In the genomic region with DNA sequence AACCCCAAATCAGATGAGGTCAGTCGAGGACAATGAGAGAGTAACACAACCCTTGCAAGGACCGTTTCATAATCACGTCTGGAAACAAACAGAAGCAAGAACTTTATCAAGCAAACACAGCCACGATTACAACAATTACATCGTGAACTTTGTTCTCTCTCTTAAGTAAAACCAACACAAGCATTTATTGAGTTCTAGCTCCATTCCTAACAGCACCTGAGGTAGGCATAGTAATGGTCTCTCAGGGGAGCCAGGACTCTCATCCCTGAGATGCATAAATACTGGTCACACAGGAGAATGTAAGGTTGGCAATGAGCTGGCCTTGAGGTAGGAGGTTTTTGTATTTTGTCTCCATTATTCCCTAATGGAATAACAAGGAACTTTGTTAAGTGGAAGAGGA, we compare ENCODE assay signal across 28 mouse cellular contexts. TPM values are rescaled to one million over a fixed set of nuclear protein-coding genes. Genes with fewer than 3 reads are reported as not detected.
DNase-seq lines count a peak whose midpoint lies in the region; ATAC-seq lines count a peak whose summit lies in the region.
"Had no signal": no experiment of that assay in that cellular context is flagged by ENCODE, and none has a peak within 500 bp of the region (broad histone marks: within the 10 kb centered on the region; RNA-seq: fewer than 3 reads in every experiment).

No protein-coding gene starts in this region.

- H3K9me3 ChIP-seq in intestine, embryonic 15.5 days: no peaks in the 10 kb centered on the region
- no peaks in the 10 kb centered on the region for H3K9me3 ChIP-seq in intestine, embryonic 16.5 days (ENCODE audit: control insufficient read depth, low read length)
- no peaks in the 10 kb centered on the region for H3K9me3 ChIP-seq in hindbrain, embryonic 14.5 days (ENCODE audit: control insufficient read depth, low read length)
- H3K9me3 ChIP-seq: embryonic facial prominence, embryonic 13.5 days; embryonic facial prominence, embryonic 15.5 days; forebrain, embryonic 10.5 days; forebrain, embryonic 12.5 days had no signal

- H3K36me3 ChIP-seq in intestine, embryonic 15.5 days: no peaks in the 10 kb centered on the region
- H3K36me3 ChIP-seq in intestine, embryonic 16.5 days (ENCODE audit: control insufficient read depth, insufficient read depth, low read length): no peaks in the 10 kb centered on the region
- no peaks in the 10 kb centered on the region for H3K36me3 ChIP-seq in hindbrain, embryonic 14.5 days (replicated peaks; ENCODE audit: control insufficient read depth, insufficient read depth)
- H3K36me3 ChIP-seq: embryonic facial prominence, embryonic 13.5 days; embryonic facial prominence, embryonic 15.5 days; forebrain, embryonic 10.5 days; forebrain, embryonic 12.5 days; G1E had no signal

- no peak overlapping the region for H3K4me2 ChIP-seq in intestine, embryonic 15.5 days (replicated peaks)
- H3K4me2 ChIP-seq in intestine, embryonic 16.5 days (ENCODE audit: low read depth, low read length): no peak overlapping the region
- H3K4me2 ChIP-seq in hindbrain, embryonic 14.5 days (replicated peaks): no peak overlapping the region
- H3K4me2 ChIP-seq: embryonic facial prominence, embryonic 13.5 days; embryonic facial prominence, embryonic 15.5 days; forebrain, embryonic 12.5 days had no signal

- H3K27ac ChIP-seq in intestine, embryonic 15.5 days: no peak overlapping the region
- H3K27ac ChIP-seq in intestine, embryonic 16.5 days (ENCODE audit: low read length): no peak overlapping the region
- no peak overlapping the region for H3K27ac ChIP-seq in hindbrain, embryonic 14.5 days
- H3K27ac ChIP-seq: embryonic facial prominence, embryonic 13.5 days; embryonic facial prominence, embryonic 15.5 days; forebrain, embryonic 10.5 days; forebrain, embryonic 12.5 days had no signal

- WGBS in intestine, embryonic 15.5 days: 56% methylated on average over 5 of the region's 5 CpGs
- 57% methylated on average over 5 of the region's 5 CpGs for WGBS in intestine, embryonic 16.5 days
- 27% methylated on average over 5 of the region's 5 CpGs for WGBS in large intestine, adult 2 months
- 91% methylated on average over 5 of the region's 5 CpGs for WGBS in hindbrain, embryonic 14.5 days

- no peaks in the 10 kb centered on the region for H3K4me1 ChIP-seq in intestine, embryonic 15.5 days (replicated peaks)
- no peaks in the 10 kb centered on the region for H3K4me1 ChIP-seq in intestine, embryonic 16.5 days (ENCODE audit: control insufficient read depth, insufficient read depth, low read length)
- no peaks in the 10 kb centered on the region for H3K4me1 ChIP-seq in hindbrain, embryonic 14.5 days (replicated peaks; ENCODE audit: control insufficient read depth, insufficient read depth, low read length)
- H3K4me1 ChIP-seq: embryonic facial prominence, embryonic 13.5 days; embryonic facial prominence, embryonic 15.5 days; forebrain, embryonic 10.5 days had no signal

- no peaks in the 10 kb centered on the region for H3K27me3 ChIP-seq in intestine, embryonic 15.5 days (replicated peaks)
- no peaks in the 10 kb centered on the region for H3K27me3 ChIP-seq in intestine, embryonic 16.5 days (replicated peaks; ENCODE audit: control insufficient read depth, insufficient read depth, low read length)
- H3K27me3 ChIP-seq in hindbrain, embryonic 14.5 days (ENCODE audit: control insufficient read depth, insufficient read depth, low read length): no peaks in the 10 kb centered on the region
- H3K27me3 ChIP-seq: CH12.LX; embryonic facial prominence, embryonic 13.5 days; embryonic facial prominence, embryonic 15.5 days; forebrain, embryonic 12.5 days; Patski had no signal

- no peak overlapping the region for H3K4me3 ChIP-seq in intestine, embryonic 15.5 days (replicated peaks)
- H3K4me3 ChIP-seq in intestine, embryonic 16.5 days (ENCODE audit: low read length): no peak overlapping the region
- no peak overlapping the region for H3K4me3 ChIP-seq in hindbrain, embryonic 14.5 days (replicated peaks; ENCODE audit: low read length)
- H3K4me3 ChIP-seq: embryonic facial prominence, embryonic 13.5 days; embryonic facial prominence, embryonic 15.5 days; erythroblast, embryonic 14.5 days; forebrain, embryonic 10.5 days; forebrain, embryonic 12.5 days had no signal

- ATAC-seq in intestine, embryonic 15.5 days: peak; percentile 53; the same call in 1 of the 2 replicates
- peak; percentile 63 for ATAC-seq in intestine, embryonic 16.5 days
- ATAC-seq in CD4-positive, CD25-positive, alpha-beta regulatory T cell, adult 4 months: no peak
- no peak for ATAC-seq in hindbrain, embryonic 14.5 days (ENCODE audit: low FRiP score)
- ATAC-seq: activated CD4-positive, CD25-positive, alpha-beta regulatory T cell, adult 4 months; forebrain, embryonic 14.5 days; forebrain, embryonic 16.5 days; Patski had no signal

- peak; percentile 0 for DNase-seq in large intestine, adult 2 months (ENCODE audit: low read depth, low spot score)
- no peak for DNase-seq in hindbrain, embryonic 14.5 days (ENCODE audit: low spot score)
- DNase-seq in lung, postnatal 4 days: no peak
- DNase-seq: adrenal gland, adult 8-10 months; adrenal gland, postnatal 14 days; adrenal gland, postnatal 36 days; cerebellum, adult 11-12 months; cerebellum, adult 2 months; cerebellum, adult 9-11 months; cerebellum, postnatal 14 days; cerebellum, postnatal 36 days; embryo, embryonic 11 days had no signal

- H3K9ac ChIP-seq in intestine, embryonic 15.5 days: no peak overlapping the region
- no peak overlapping the region for H3K9ac ChIP-seq in intestine, embryonic 16.5 days (ENCODE audit: low read depth, low read length)
- H3K9ac ChIP-seq in hindbrain, embryonic 14.5 days: no peak overlapping the region
- H3K9ac ChIP-seq: embryonic facial prominence, embryonic 13.5 days; embryonic facial prominence, embryonic 15.5 days; forebrain, embryonic 12.5 days had no signal

RNA-seq across cellular contexts. Expression of gene Krtap7-1, which starts 6.3 kb away (rescaled TPM):
- polyA plus RNA-seq in intestine, embryonic 15.5 days (2015; fragmentation: Nextera tagmentation; extraction: Ambion mirVana): not detected in 2 replicates
- not detected in 2 replicates for polyA plus RNA-seq in intestine, embryonic 16.5 days (2015; fragmentation: Nextera tagmentation; extraction: Ambion mirVana)
- not detected in 2 replicates for polyA plus RNA-seq in large intestine, adult 2 months (2012; rRNA removed)
- not detected for polyA plus RNA-seq in CD4-positive, CD25-positive, alpha-beta regulatory T cell, adult 4 months (2017; shearing (Covaris generic))
- polyA plus RNA-seq in hindbrain, embryonic 14.5 days (2014; fragmentation: Nextera tagmentation; extraction: Ambion mirVana): not detected in 2 replicates
- polyA plus RNA-seq: activated CD4-positive, CD25-positive, alpha-beta regulatory T cell, adult 4 months; C2C12; cerebellum, adult 2 months; embryonic facial prominence, embryonic 11.5 days; embryonic facial prominence, embryonic 13.5 days; erythroblast, embryonic 14.5 days; forebrain, embryonic 10.5 days; forebrain, embryonic 12.5 days; forebrain, embryonic 14.5 days; forebrain, embryonic 16.5 days; G1E; Patski had no signal

RNA-seq across cellular contexts. Expression of gene Krtap8-1, which starts 14.1 kb away (rescaled TPM):
- not detected in 2 replicates for polyA plus RNA-seq in intestine, embryonic 15.5 days (2015; fragmentation: Nextera tagmentation; extraction: Ambion mirVana)
- polyA plus RNA-seq in intestine, embryonic 16.5 days (2015; fragmentation: Nextera tagmentation; extraction: Ambion mirVana): not detected in 2 replicates
- not detected in 2 replicates for polyA plus RNA-seq in large intestine, adult 2 months (2012; rRNA removed)
- not detected for polyA plus RNA-seq in CD4-positive, CD25-positive, alpha-beta regulatory T cell, adult 4 months (2017; shearing (Covaris generic))
- not detected in 2 replicates for polyA plus RNA-seq in hindbrain, embryonic 14.5 days (2014; fragmentation: Nextera tagmentation; extraction: Ambion mirVana)
- polyA plus RNA-seq: activated CD4-positive, CD25-positive, alpha-beta regulatory T cell, adult 4 months; C2C12; cerebellum, adult 2 months; embryonic facial prominence, embryonic 11.5 days; embryonic facial prominence, embryonic 13.5 days; erythroblast, embryonic 14.5 days; forebrain, embryonic 10.5 days; forebrain, embryonic 12.5 days; forebrain, embryonic 14.5 days; forebrain, embryonic 16.5 days; Patski had no signal

Comparison
In these comparisons a context has a peak if more than half of its experiments do, and no peak if none do; other contexts are left out.
1. ATAC-seq: peak in intestine, embryonic 15.5 days (single experiment) and intestine, embryonic 16.5 days (single experiment); none in CD4-positive, CD25-positive, alpha-beta regulatory T cell, adult 4 months (single experiment) and hindbrain, embryonic 14.5 days (single experiment).